Mouse (Mus musculus): ENCODE results near the gene Il4. TPM values are rescaled to one million over a fixed set of nuclear protein-coding genes. Genes with fewer than 3 reads are reported as not detected.

Il4 gene
- total RNA-seq, 2 experiments from 2014 or later, result not detected

GRCm38 (mm10) chr11:53624124-53624523 is 5.7 kb upstream of the Il4 start:
- DNase-seq, result no peak

- DNase-seq, result no peak
Observed at GRCm38 (mm10) chr11:53623573-53623972, 5.1 kb upstream of the Il4 start.

GRCm38 (mm10) chr11:53622440-53622806 is 4.0 kb upstream of the Il4 start:
- DNase-seq, result no peak

GRCm38 (mm10) chr11:53621582-53622439 is 3.3 kb upstream of the Il4 start:
- no peak for DNase-seq

- no peak for DNase-seq
Observed at GRCm38 (mm10) chr11:53620094-53620493, 1.6 kb upstream of the Il4 start.

GRCm38 (mm10) chr11:53619428-53619827 is 959 bp upstream of the Il4 start:
- no peak for DNase-seq

GRCm38 (mm10) chr11:53617562-53618109 is 833 bp downstream of the Il4 start:
- no peak for DNase-seq

- no peak for DNase-seq
Observed at GRCm38 (mm10) chr11:53616748-53617558, 1.5 kb downstream of the Il4 start.

GRCm38 (mm10) chr11:53615575-53615974 is 2.9 kb downstream of the Il4 start:
- no peak for DNase-seq

GRCm38 (mm10) chr11:53615172-53615571 is 3.3 kb downstream of the Il4 start:
- DNase-seq, result no peak

- no peak for DNase-seq
Observed at GRCm38 (mm10) chr11:53609672-53610071, 8.8 kb downstream of the Il4 start.

- DNase-seq, result no peak
Observed at GRCm38 (mm10) chr11:53609231-53609630, 9.2 kb downstream of the Il4 start.

GRCm38 (mm10) chr11:53605609-53606008 is 12.9 kb downstream of the Il4 start:
- no peak for DNase-seq

GRCm38 (mm10) chr11:53604983-53605382 is 13.5 kb downstream of the Il4 start:
- DNase-seq, result no peak

- no peak for DNase-seq
Observed at GRCm38 (mm10) chr11:53591116-53591515, 27.4 kb downstream of the Il4 start.

- peak; percentile 40 for DNase-seq
Observed at GRCm38 (mm10) chr11:53590368-53590768, 28.1 kb downstream of the Il4 start.

- DNase-seq, result no peak
Observed at GRCm38 (mm10) chr11:53588279-53588678, 30.2 kb downstream of the Il4 start.

GRCm38 (mm10) chr11:53585510-53585909 is 33.0 kb downstream of the Il4 start:
- no peak for DNase-seq

GRCm38 (mm10) chr11:53584849-53585248 is 33.6 kb downstream of the Il4 start:
- no peak for DNase-seq

GRCm38 (mm10) chr11:53583151-53583550 is 35.3 kb downstream of the Il4 start:
- DNase-seq, result no peak

GRCm38 (mm10) chr11:53580562-53580961 is 37.9 kb downstream of the Il4 start:
- DNase-seq, result no peak

GRCm38 (mm10) chr11:53567224-53568014 is 51.0 kb downstream of the Il4 start, which contains the start of gene Kif3a:
Kif3a (plus strand) TSS chr11:53567379.
- DNase-seq, result peak; percentile 94
